Mouse (Mus musculus) embryonic facial prominence, embryonic 13.5 days (tissue): ENCODE measurements around the gene Bid. TPM values are rescaled to one million over a fixed set of nuclear protein-coding genes. Genes with fewer than 3 reads are reported as not detected.
A peak's percentile ranks its signal among the peaks of the same experiment; 100 is the strongest.

Experiments used
- ATAC-seq: fragments of 200-750 bp; cut with Nextera tagmentation; 2 replicates; pipeline ENCODE4 v1.8.0; 2017; ENCODE audit warnings: low read depth; ENCODE audit not compliant: insufficient number of reproducible peaks, insufficient read depth, low FRiP score, low TSS enrichment
- H3K27ac ChIP-seq: fragments of 300-500 bp; sonication (generic); 2 replicates; pipeline ENCODE4 v1.5.1; 2015; ENCODE audit warnings: moderate library complexity, mild to moderate bottlenecking, inconsistent platforms
- H3K27me3 ChIP-seq: fragments of 300-500 bp; sonication (generic); 2 replicates; pipeline ENCODE4 v1.6.1; 2015; ENCODE audit warnings: mild to moderate bottlenecking, inconsistent platforms
- H3K36me3 ChIP-seq: fragments of 300-500 bp; sonication (generic); 2 replicates; pipeline ENCODE4 v1.6.1; 2015; ENCODE audit warnings: mild to moderate bottlenecking, inconsistent platforms
- H3K4me1 ChIP-seq: fragments of 300-500 bp; sonication (generic); 2 replicates; pipeline ENCODE4 v1.6.1; 2015; ENCODE audit warnings: inconsistent platforms
- H3K4me2 ChIP-seq: fragments of 300-500 bp; sonication (generic); 2 replicates; pipeline ENCODE4 v1.6.1; 2015; ENCODE audit warnings: moderate library complexity, mild to moderate bottlenecking, inconsistent platforms
- H3K4me3 ChIP-seq: fragments of 300-500 bp; sonication (generic); 2 replicates; pipeline ENCODE4 v1.5.1; 2015; ENCODE audit warnings: mild to moderate bottlenecking, inconsistent platforms
- H3K9ac ChIP-seq: fragments of 300-500 bp; sonication (generic); 2 replicates; pipeline ENCODE4 v1.6.1; 2015; ENCODE audit warnings: mild to moderate bottlenecking, inconsistent platforms
- H3K9me3 ChIP-seq: fragments of 300-500 bp; sonication (generic); 2 replicates; pipeline ENCODE4 v1.6.1; 2016; ENCODE audit warnings: inconsistent platforms
- WGBS: fragments of 180-500 bp; shearing (Covaris S2); methylation state at CpG from one replicate; pipeline ENCODE4 v1.1.7; 2015; ENCODE audit warnings: mixed read lengths; 5-methylcytosine and 5-hydroxymethylcytosine counted together
- polyA plus RNA-seq: library from polyadenylated mRNA; unstranded; fragments of >200 nt; fragmentation: Nextera tagmentation; extraction: Ambion mirVana; gene quantifications from 2 replicates; pipeline ENCODE4 v1.2.1, GENCODE M21; 2015

The Bid gene
- polyA plus RNA-seq, result 16.4 and 17.2 TPM in 2 replicates

- Histone ChIP-seq H3K27ac (no peak within 1 kb of the TSS), H3K9ac (peak within 1 kb of the TSS; percentile 70), H3K36me3 (no peaks in the 10 kb centered on the region), H3K4me2 (peak within 1 kb of the TSS; percentile 97), H3K9me3 (no peaks in the 10 kb centered on the region), H3K4me3 (peak within 1 kb of the TSS; percentile 66), H3K4me1 (peaks cover 13% of the 10 kb centered on the region), H3K27me3 (0 out of 2 replicates have a peak, but pooled peaks cover 6% of the 10 kb centered on the region)
- ATAC-seq, result peak; percentile 83
- 1% methylated on average over 67 of the region's 67 CpGs for WGBS
Measured at GRCm38 (mm10) chr6:120916074-120916971, at the start of gene Bid. Gene Bid (minus strand): TSS chr6:120916853.

- no peak for ATAC-seq
- Histone ChIP-seq H3K36me3 (peaks cover 16% of the 10 kb centered on the region), H3K27me3 (no peaks in the 10 kb centered on the region), H3K4me2 (no peak overlapping the region), H3K4me3 (no peak overlapping the region), H3K27ac (0 out of 2 replicates have a peak overlapping the region, but pooled peaks have one; percentile 28), H3K9me3 (no peaks in the 10 kb centered on the region), H3K4me1 (peaks cover 4% of the 10 kb centered on the region; the same call in 1 of the 2 replicates), H3K9ac (no peak overlapping the region)
- 26% methylated on average over 13 of the region's 13 CpGs for WGBS
Measured at GRCm38 (mm10) chr6:120965814-120966213, 49.2 kb upstream of the Bid start.

GRCm38 (mm10) chr6:120964179-120964578 is 47.5 kb upstream of the Bid start:
- Histone ChIP-seq H3K9ac (no peak overlapping the region), H3K4me2 (no peak overlapping the region), H3K36me3 (peaks cover 13% of the 10 kb centered on the region), H3K27me3 (no peaks in the 10 kb centered on the region), H3K27ac (no peak overlapping the region), H3K9me3 (no peaks in the 10 kb centered on the region), H3K4me1 (peaks cover 4% of the 10 kb centered on the region; the same call in 1 of the 2 replicates), H3K4me3 (no peak overlapping the region)
- ATAC-seq, result no peak
- 90% methylated on average over 3 of the region's 3 CpGs for WGBS

- peaks cover 39% of the 10 kb centered on the region for H3K36me3 ChIP-seq
- no peak overlapping the region for H3K4me2 ChIP-seq
- H3K4me3 ChIP-seq, result no peak overlapping the region
- no peak overlapping the region for H3K9ac ChIP-seq
- H3K4me1 ChIP-seq, result peaks cover 2% of the 10 kb centered on the region
- no peaks in the 10 kb centered on the region for H3K27me3 ChIP-seq
- ATAC-seq, result no peak
- H3K27ac ChIP-seq, result no peak overlapping the region
- no peaks in the 10 kb centered on the region for H3K9me3 ChIP-seq
- WGBS, result 83% methylated on average over 9 of the region's 9 CpGs
Measured at GRCm38 (mm10) chr6:120960338-120961030, 43.8 kb upstream of the Bid start.

- Histone ChIP-seq H3K27ac (no peak overlapping the region), H3K4me2 (no peak overlapping the region), H3K4me3 (no peak overlapping the region), H3K9me3 (no peaks in the 10 kb centered on the region), H3K36me3 (peaks cover 48% of the 10 kb centered on the region), H3K27me3 (no peaks in the 10 kb centered on the region), H3K4me1 (peaks cover 6% of the 10 kb centered on the region), H3K9ac (no peak overlapping the region)
- WGBS, result 77% methylated on average over 4 of the region's 4 CpGs
- no peak for ATAC-seq
Measured at GRCm38 (mm10) chr6:120957331-120957730, 40.7 kb upstream of the Bid start.

- 87% methylated on average over 11 of the region's 11 CpGs for WGBS
- ATAC-seq, result no peak
Measured at GRCm38 (mm10) chr6:120956259-120957161, 39.9 kb upstream of the Bid start.

GRCm38 (mm10) chr6:120955215-120955614 is 38.6 kb upstream of the Bid start:
- peaks cover 6% of the 10 kb centered on the region for H3K4me1 ChIP-seq
- ATAC-seq, result no peak
- H3K36me3 ChIP-seq, result peaks cover 61% of the 10 kb centered on the region
- H3K4me2 ChIP-seq, result no peak overlapping the region
- 73% methylated on average over 3 of the region's 3 CpGs for WGBS
- no peak overlapping the region for H3K9ac ChIP-seq
- no peak overlapping the region for H3K4me3 ChIP-seq
- H3K27ac ChIP-seq, result no peak overlapping the region
- H3K27me3 ChIP-seq, result no peaks in the 10 kb centered on the region
- H3K9me3 ChIP-seq, result no peaks in the 10 kb centered on the region

More at GRCm38 (mm10) chr6:120956259-120957161, 39.9 kb upstream of the Bid start:
- H3K27ac ChIP-seq, result no peak overlapping the region
- H3K27me3 ChIP-seq, result no peaks in the 10 kb centered on the region
- no peaks in the 10 kb centered on the region for H3K9me3 ChIP-seq
- peaks cover 6% of the 10 kb centered on the region for H3K4me1 ChIP-seq
- H3K4me3 ChIP-seq, result no peak overlapping the region
- no peak overlapping the region for H3K9ac ChIP-seq
- no peak overlapping the region for H3K4me2 ChIP-seq
- H3K36me3 ChIP-seq, result peaks cover 55% of the 10 kb centered on the region

- ATAC-seq, result no peak
- peaks cover 6% of the 10 kb centered on the region for H3K4me1 ChIP-seq
- H3K9me3 ChIP-seq, result no peaks in the 10 kb centered on the region
- H3K27me3 ChIP-seq, result no peaks in the 10 kb centered on the region
- no peak overlapping the region for H3K4me3 ChIP-seq
- no peak overlapping the region for H3K4me2 ChIP-seq
- peaks cover 65% of the 10 kb centered on the region for H3K36me3 ChIP-seq
- H3K27ac ChIP-seq, result no peak overlapping the region
- WGBS, result 88% methylated on average over 8 of the region's 8 CpGs
- no peak overlapping the region for H3K9ac ChIP-seq
Measured at GRCm38 (mm10) chr6:120954241-120954640, 37.6 kb upstream of the Bid start.

GRCm38 (mm10) chr6:120952475-120952874 is 35.8 kb upstream of the Bid start:
- Histone ChIP-seq H3K4me1 (peaks cover 6% of the 10 kb centered on the region), H3K36me3 (peaks cover 66% of the 10 kb centered on the region), H3K9ac (no peak overlapping the region), H3K4me3 (no peak overlapping the region), H3K27me3 (no peaks in the 10 kb centered on the region), H3K9me3 (no peaks in the 10 kb centered on the region), H3K4me2 (no peak overlapping the region), H3K27ac (no peak overlapping the region)
- WGBS, result 87% methylated on average over 6 of the region's 6 CpGs
- no peak for ATAC-seq

- H3K4me3 ChIP-seq, result no peak overlapping the region
Measured at GRCm38 (mm10) chr6:120951311-120951710, 34.7 kb upstream of the Bid start.

GRCm38 (mm10) chr6:120945510-120945909 is 28.9 kb upstream of the Bid start:
- H3K27ac ChIP-seq, result no peak overlapping the region
- ATAC-seq, result no peak
- peaks cover 35% of the 10 kb centered on the region for H3K36me3 ChIP-seq

More at GRCm38 (mm10) chr6:120951311-120951710, 34.7 kb upstream of the Bid start:
- Histone ChIP-seq H3K9ac (no peak overlapping the region), H3K27ac (no peak overlapping the region), H3K36me3 (peaks cover 57% of the 10 kb centered on the region), H3K9me3 (no peaks in the 10 kb centered on the region), H3K4me2 (no peak overlapping the region), H3K27me3 (no peaks in the 10 kb centered on the region), H3K4me1 (peaks cover 6% of the 10 kb centered on the region)
- WGBS, result 90% methylated on average over 6 of the region's 6 CpGs
- ATAC-seq, result no peak

More at GRCm38 (mm10) chr6:120945510-120945909, 28.9 kb upstream of the Bid start:
- Histone ChIP-seq H3K4me3 (no peak overlapping the region), H3K9ac (no peak overlapping the region), H3K4me2 (no peak overlapping the region), H3K9me3 (no peaks in the 10 kb centered on the region), H3K27me3 (no peaks in the 10 kb centered on the region), H3K4me1 (no peaks in the 10 kb centered on the region)
- 94% methylated on average over 9 of the region's 9 CpGs for WGBS
